Mouse (Mus musculus): ENCODE measurements around the gene Ccl4. TPM values are rescaled to one million over a fixed set of nuclear protein-coding genes. Genes with fewer than 3 reads are reported as not detected.

The Ccl4 gene
- total and polyA plus RNA-seq, 2 experiments from 2014 or later, result not detected

DNA sequence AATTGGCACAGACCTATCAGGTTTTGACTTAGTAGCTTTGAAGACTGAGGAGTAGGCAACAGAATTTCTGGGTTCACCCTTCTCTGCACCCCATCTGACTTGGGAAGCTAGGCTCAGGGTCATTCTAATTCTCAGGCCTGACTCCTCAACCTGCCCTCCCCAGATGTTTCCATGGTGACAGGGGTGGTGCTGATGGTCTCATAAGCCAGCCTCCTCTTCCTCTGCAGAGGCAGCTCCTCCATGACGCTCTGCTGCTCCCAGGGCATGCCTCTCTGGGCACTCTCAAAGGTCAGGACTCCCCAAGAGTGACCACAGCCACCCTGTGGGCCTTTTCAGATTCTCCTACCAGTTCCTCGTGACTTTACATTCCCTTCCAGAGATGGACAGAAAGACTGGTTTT is 23.4 kb upstream of the Ccl4 start:
- no peaks in the 10 kb centered on the region for H3K36me3 ChIP-seq (ENCODE audit: insufficient read depth, low read length)
- ATAC-seq (ENCODE audit: low FRiP score), result no peak
- H3K4me3 ChIP-seq (ENCODE audit: low read depth, low read length), result no peak overlapping the region
- H3K27me3 ChIP-seq (ENCODE audit: insufficient read depth, low read length), result no peaks in the 10 kb centered on the region
- H3K9ac ChIP-seq (replicated peaks; ENCODE audit: low read length, poor library complexity, severe bottlenecking), result no peak overlapping the region
- no peak overlapping the region for H3K4me2 ChIP-seq (ENCODE audit: low read depth, low read length, poor library complexity, severe bottlenecking)
- no peak for DNase-seq (ENCODE audit: low spot score)
- no peak overlapping the region for H3K27ac ChIP-seq (ENCODE audit: low read depth, low read length)
- H3K9me3 ChIP-seq (ENCODE audit: low read length), result no peaks in the 10 kb centered on the region
- H3K4me1 ChIP-seq (ENCODE audit: insufficient read depth, low read length), result no peaks in the 10 kb centered on the region; the same call in 1 of the 2 replicates
- TF ChIP-seq CTCF (IDR thresholded peaks at IDR 0.05), result no peak
- WGBS, result 48% methylated on average over 2 of the region's 2 CpGs

DNA sequence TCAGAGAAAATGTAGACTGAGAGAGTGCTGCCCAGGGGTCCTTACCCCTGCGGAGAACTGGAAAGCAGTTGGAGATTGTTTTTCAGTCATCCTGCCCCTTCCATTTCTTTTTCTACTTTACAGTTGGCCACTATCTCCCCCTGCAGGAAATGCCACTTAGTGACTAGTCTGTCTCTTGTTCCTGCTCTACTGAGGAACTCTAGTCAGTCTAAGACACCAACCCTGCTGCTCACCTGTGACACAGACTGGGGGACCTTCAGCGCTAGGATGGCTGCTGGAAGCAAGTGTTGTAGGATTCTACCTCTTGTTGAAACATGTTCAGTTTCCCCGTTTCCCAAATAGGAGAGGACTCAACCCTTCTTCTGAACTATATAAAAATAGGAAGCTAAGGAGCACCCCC is 22.9 kb upstream of the Ccl4 start:
- Histone ChIP-seq H3K4me1 (ENCODE audit: insufficient read depth, low read length) (no peaks in the 10 kb centered on the region; the same call in 1 of the 2 replicates), H3K27me3 (ENCODE audit: insufficient read depth, low read length) (no peaks in the 10 kb centered on the region), H3K4me2 (ENCODE audit: low read depth, low read length, poor library complexity, severe bottlenecking) (no peak overlapping the region), H3K27ac (ENCODE audit: low read depth, low read length) (no peak overlapping the region), H3K4me3 (ENCODE audit: low read depth, low read length) (no peak overlapping the region), H3K9me3 (ENCODE audit: low read length) (no peaks in the 10 kb centered on the region), H3K9ac (replicated peaks; ENCODE audit: low read length, poor library complexity, severe bottlenecking) (no peak overlapping the region), H3K36me3 (ENCODE audit: insufficient read depth, low read length) (no peaks in the 10 kb centered on the region)
- peak; percentile 6; the same call in 1 of the 2 replicates for TF ChIP-seq CTCF (IDR thresholded peaks at IDR 0.05)
- DNase-seq (ENCODE audit: low spot score) (no peak), ATAC-seq (ENCODE audit: low FRiP score) (no peak)
- WGBS, result 75% methylated on average over 3 of the region's 3 CpGs

- no peak for DNase-seq (ENCODE audit: low spot score)
- ATAC-seq (ENCODE audit: low FRiP score), result no peak
- 86% methylated on average over 5 of the region's 5 CpGs for WGBS
- H3K9me3 ChIP-seq (ENCODE audit: low read length), result no peaks in the 10 kb centered on the region
- no peak overlapping the region for H3K9ac ChIP-seq (replicated peaks; ENCODE audit: low read length, poor library complexity, severe bottlenecking)
- no peak overlapping the region for H3K4me3 ChIP-seq (ENCODE audit: low read depth, low read length)
- H3K36me3 ChIP-seq (ENCODE audit: insufficient read depth, low read length), result no peaks in the 10 kb centered on the region
- H3K4me2 ChIP-seq (ENCODE audit: low read depth, low read length, poor library complexity, severe bottlenecking), result no peak overlapping the region
- no peak overlapping the region for H3K27ac ChIP-seq (ENCODE audit: low read depth, low read length)
- TF ChIP-seq CTCF (IDR thresholded peaks at IDR 0.05), result no peak
- H3K27me3 ChIP-seq (ENCODE audit: insufficient read depth, low read length), result no peaks in the 10 kb centered on the region
- no peaks in the 10 kb centered on the region; the same call in 1 of the 2 replicates for H3K4me1 ChIP-seq (ENCODE audit: insufficient read depth, low read length)
Observed at GRCm38 (mm10) chr11:83640141-83640540, 22.2 kb upstream of the Ccl4 start.

- Histone ChIP-seq H3K36me3 (ENCODE audit: insufficient read depth, low read length) (no peaks in the 10 kb centered on the region), H3K4me2 (ENCODE audit: low read depth, low read length, poor library complexity, severe bottlenecking) (no peak overlapping the region), H3K9me3 (ENCODE audit: low read length) (no peaks in the 10 kb centered on the region), H3K4me3 (ENCODE audit: low read depth, low read length) (no peak overlapping the region), H3K4me1 (ENCODE audit: insufficient read depth, low read length) (no peaks in the 10 kb centered on the region; the same call in 1 of the 2 replicates), H3K27ac (ENCODE audit: low read depth, low read length) (no peak overlapping the region), H3K27me3 (ENCODE audit: insufficient read depth, low read length) (no peaks in the 10 kb centered on the region), H3K9ac (replicated peaks; ENCODE audit: low read length, poor library complexity, severe bottlenecking) (no peak overlapping the region)
- DNase-seq (ENCODE audit: low spot score) (no peak), ATAC-seq (ENCODE audit: low FRiP score) (no peak)
- no peak for TF ChIP-seq CTCF (IDR thresholded peaks at IDR 0.05)
- WGBS, result 88% methylated on average over 2 of the region's 2 CpGs
Observed at GRCm38 (mm10) chr11:83641216-83641615, 21.2 kb upstream of the Ccl4 start.

DNA sequence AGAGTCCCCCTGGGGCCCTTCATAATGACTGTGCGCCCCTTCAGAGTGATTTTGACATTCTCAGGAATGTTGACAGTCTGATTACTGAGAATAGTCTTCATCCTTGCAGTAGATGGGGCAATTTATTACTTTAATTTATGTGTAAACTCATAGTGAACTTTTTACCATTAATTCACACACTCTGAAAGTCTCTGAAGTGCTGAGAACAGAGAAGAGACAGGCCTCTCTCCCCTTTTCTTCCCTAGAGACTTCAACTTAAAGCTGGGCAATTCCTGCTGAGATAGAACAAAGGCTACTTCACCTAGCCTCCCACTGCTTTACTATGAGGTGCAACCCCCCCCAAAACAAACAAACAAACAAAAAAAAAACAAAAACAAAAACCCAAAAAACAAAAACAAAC is 16.9 kb upstream of the Ccl4 start, which contains the start of gene Rpl9-ps1:
Gene Rpl9-ps1 (minus strand): TSS at position 101 of the 400 bp plus-strand sequence.
- DNase-seq (ENCODE audit: low spot score) (no peak), ATAC-seq (ENCODE audit: low FRiP score) (no peak)
- Histone ChIP-seq H3K27ac (ENCODE audit: low read depth, low read length) (no peak within 1 kb of the TSS), H3K36me3 (ENCODE audit: insufficient read depth, low read length) (no peaks in the 10 kb centered on the region), H3K27me3 (ENCODE audit: insufficient read depth, low read length) (no peaks in the 10 kb centered on the region), H3K9ac (replicated peaks; ENCODE audit: low read length, poor library complexity, severe bottlenecking) (no peak within 1 kb of the TSS), H3K4me2 (ENCODE audit: low read depth, low read length, poor library complexity, severe bottlenecking) (no peak within 1 kb of the TSS), H3K9me3 (ENCODE audit: low read length) (no peaks in the 10 kb centered on the region), H3K4me3 (ENCODE audit: low read depth, low read length) (no peak within 1 kb of the TSS), H3K4me1 (ENCODE audit: insufficient read depth, low read length) (no peaks in the 10 kb centered on the region; the same call in 1 of the 2 replicates)
- 83% methylated on average over 1 of the region's 1 CpGs for WGBS
- no peak for TF ChIP-seq CTCF (IDR thresholded peaks at IDR 0.05)

DNA sequence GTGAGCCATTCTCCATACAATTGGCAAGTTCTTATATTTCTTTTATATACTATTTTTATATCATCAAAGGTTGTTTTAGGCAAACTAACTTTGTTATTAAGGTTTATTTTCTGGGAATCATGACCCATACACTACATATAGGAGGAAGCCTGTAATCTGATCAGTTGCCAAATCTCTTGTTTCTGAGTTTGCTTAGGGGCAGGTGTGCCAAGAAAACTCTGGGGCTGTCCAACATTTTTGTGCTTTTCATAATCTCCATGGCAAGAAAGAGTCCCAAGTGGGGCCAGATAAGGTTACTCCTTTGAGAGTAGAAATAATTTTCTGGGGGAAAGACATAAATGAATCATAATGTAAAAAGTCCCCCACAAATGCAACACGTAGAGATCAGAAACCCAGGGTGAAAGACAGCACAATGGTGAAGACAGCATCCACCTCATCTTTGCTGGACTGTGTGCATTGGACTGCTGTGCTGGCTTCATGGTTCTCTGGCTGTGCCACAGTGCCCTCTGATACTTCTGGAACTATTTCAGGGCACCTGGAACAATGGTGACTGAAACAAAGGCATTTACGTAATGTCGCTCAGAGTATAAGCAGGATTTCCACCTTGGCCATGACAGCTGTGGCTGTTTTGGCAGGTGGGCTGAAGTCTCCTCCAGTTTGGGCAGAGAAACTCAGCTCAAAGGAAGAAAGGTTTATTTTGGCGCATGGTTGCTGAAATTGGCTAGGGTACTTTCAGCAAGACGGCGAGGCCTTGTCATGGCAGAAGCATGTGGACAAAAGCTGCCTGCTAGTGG is 15.8 kb upstream of the Ccl4 start:
- Histone ChIP-seq H3K4me3 (ENCODE audit: low read depth, low read length) (no peak overlapping the region), H3K36me3 (ENCODE audit: insufficient read depth, low read length) (no peaks in the 10 kb centered on the region), H3K27ac (ENCODE audit: low read depth, low read length) (no peak overlapping the region), H3K4me2 (ENCODE audit: low read depth, low read length, poor library complexity, severe bottlenecking) (no peak overlapping the region), H3K9ac (replicated peaks; ENCODE audit: low read length, poor library complexity, severe bottlenecking) (no peak overlapping the region), H3K4me1 (ENCODE audit: insufficient read depth, low read length) (no peaks in the 10 kb centered on the region), H3K27me3 (ENCODE audit: insufficient read depth, low read length) (no peaks in the 10 kb centered on the region), H3K9me3 (ENCODE audit: low read length) (no peaks in the 10 kb centered on the region)
- no peak for TF ChIP-seq CTCF (IDR thresholded peaks at IDR 0.05)
- WGBS, result 95% methylated on average over 6 of the region's 6 CpGs
- no peak for DNase-seq (ENCODE audit: low spot score)
- ATAC-seq (ENCODE audit: low FRiP score), result no peak

Measured in midbrain, postnatal 0 days (tissue).